Comparison of ENCODE assay signal across 8 mouse cellular contexts in genomic region chr6:134829786-134830700, GRCm38 (mm10). TPM values are rescaled to one million over a fixed set of nuclear protein-coding genes. Genes with fewer than 3 reads are reported as not detected.
DNase-seq lines count a peak whose midpoint lies in the region; ATAC-seq and TF ChIP-seq lines count a peak whose summit lies in the region.

Gene Crebl2 (plus strand): TSS chr6:134830154.

- H3K27me3 ChIP-seq in MEL (ENCODE audit: control insufficient read depth in 1 of 2, insufficient read depth in 2 of 2, low read length in 2 of 2), result no peaks in the 10 kb centered on the region
- H3K27me3 ChIP-seq in cerebellum, adult 2 months (ENCODE audit: control insufficient read depth, insufficient read depth, low read length), result no peaks in the 10 kb centered on the region
- H3K27me3 ChIP-seq in forebrain, postnatal 0 days (ENCODE audit: insufficient read depth, low read length), result no peaks in the 10 kb centered on the region
- H3K27me3 ChIP-seq in lung, embryonic 15.5 days, result no peaks in the 10 kb centered on the region

- H3K79me2 ChIP-seq in MEL (ENCODE audit: control insufficient read depth, insufficient read depth, low read length, poor library complexity), result peaks cover 2% of the 10 kb centered on the region; the same call in 1 of the 2 replicates

- peaks cover 0 to 4% of the 10 kb centered on the region in 2 experiments; a peak in 2 of 4 replicates for H3K36me3 ChIP-seq in MEL (ENCODE audit: control insufficient read depth in 1 of 2, insufficient read depth in 2 of 2, low read length in 2 of 2)
- no peaks in the 10 kb centered on the region for H3K36me3 ChIP-seq in forebrain, postnatal 0 days (ENCODE audit: insufficient read depth)
- H3K36me3 ChIP-seq in lung, embryonic 15.5 days, result no peaks in the 10 kb centered on the region

- ATAC-seq in forebrain, postnatal 0 days, result peak; percentile 98
- ATAC-seq in lung, embryonic 15.5 days (ENCODE audit: borderline replicate concordance, extremely low read depth, low FRiP score, low TSS enrichment), result peak; percentile 97

- peak within 1 kb of the TSS; percentile 78 for H3K27ac ChIP-seq in MEL (ENCODE audit: control insufficient read depth, low read depth, low read length)
- peak within 1 kb of the TSS; percentile 78 for H3K27ac ChIP-seq in cerebellum, adult 2 months (ENCODE audit: insufficient read depth, low read length)
- peak within 1 kb of the TSS; percentile 84 for H3K27ac ChIP-seq in forebrain, postnatal 0 days (ENCODE audit: low read depth, low read length)
- peak within 1 kb of the TSS; percentile 93 for H3K27ac ChIP-seq in lung, embryonic 15.5 days

- peak within 1 kb of the TSS; percentile 81 for H3K9ac ChIP-seq in MEL (ENCODE audit: control insufficient read depth, low read depth, low read length, poor library complexity, severe bottlenecking)
- H3K9ac ChIP-seq in forebrain, postnatal 0 days, result peak within 1 kb of the TSS; percentile 88
- H3K9ac ChIP-seq in lung, embryonic 15.5 days, result peak within 1 kb of the TSS; percentile 48

- 0 out of 4 replicates have a peak, but pooled peaks of 1 of the 2 experiments have one; percentile 15 for TF ChIP-seq EP300 in MEL (IDR thresholded peaks at IDR 0.05; ENCODE audit: low read depth in 1 of 2, low read length in 2 of 2)

- TF ChIP-seq POLR2A in MEL (IDR thresholded peaks at IDR 0.05; ENCODE audit: control insufficient read depth in 1 of 2, insufficient read depth in 1 of 2, low read depth in 1 of 2, low read length in 2 of 2, poor library complexity in 1 of 2), result peak; percentile 41 to 59
- peak; percentile 55; the same call in 1 of the 2 replicates for TF ChIP-seq POLR2A in cerebellum, adult 2 months (IDR thresholded peaks at IDR 0.05; ENCODE audit: borderline replicate concordance, insufficient read depth, low read length)

- no peak for TF ChIP-seq RAD21 in MEL (IDR thresholded peaks at IDR 0.05; ENCODE audit: low read depth, low read length)

- H3K9me3 ChIP-seq in MEL (replicated peaks; ENCODE audit: insufficient read depth, low read length), result no peaks in the 10 kb centered on the region
- no peaks in the 10 kb centered on the region for H3K9me3 ChIP-seq in forebrain, postnatal 0 days (ENCODE audit: low read length)
- no peaks in the 10 kb centered on the region for H3K9me3 ChIP-seq in lung, embryonic 15.5 days

- no peak for TF ChIP-seq CTCF in MEL (IDR thresholded peaks at IDR 0.05 in 2 of 3, conservative IDR thresholded peaks at IDR 0.05 in 1 of 3; ENCODE audit: control insufficient read depth in 1 of 3, insufficient read depth in 1 of 3, low read depth in 2 of 3, low read length in 3 of 3, poor library complexity in 1 of 3, severe bottlenecking in 1 of 3)
- no peak for TF ChIP-seq CTCF in cerebellum, adult 2 months (IDR thresholded peaks at IDR 0.05; ENCODE audit: borderline replicate concordance, insufficient read depth, low read depth, low read length)
- peak; percentile 32 for TF ChIP-seq CTCF in forebrain, postnatal 0 days (IDR thresholded peaks at IDR 0.05; ENCODE audit: low read depth)

- whole genome bisulfite sequencing in cerebellum, adult 2 months, result under 1% methylated on average over 58 of the region's 58 CpGs
- 2% methylated on average over 57 of the region's 58 CpGs for WGBS in forebrain, postnatal 0 days
- WGBS in lung, embryonic 15.5 days, result under 1% methylated on average over 46 of the region's 58 CpGs

- peak; percentile 99 for DNase-seq in MEL (ENCODE audit: low read depth, low spot score)
- DNase-seq in cerebellum, adult 2 months, result peak; percentile 100
- DNase-seq in forebrain, postnatal 0 days, result peak; percentile 98
- peak; percentile 100 for DNase-seq in heart, postnatal 4 days
- DNase-seq in layer of hippocampus, adult 8-10 months (ENCODE audit: low spot score in 2 of 2), result peak; percentile 99 to 100
- DNase-seq in ovary, adult 18-20 months (ENCODE audit: low spot score), result peak; percentile 98
- peak; percentile 97 for DNase-seq in thymus, postnatal 0 days (ENCODE audit: low spot score)

- peak within 1 kb of the TSS; percentile 68 for H3K4me2 ChIP-seq in forebrain, postnatal 0 days (ENCODE audit: low read depth)
- peak within 1 kb of the TSS; percentile 78 for H3K4me2 ChIP-seq in lung, embryonic 15.5 days

- peaks cover 0 to 2% of the 10 kb centered on the region in 2 experiments; a peak in 1 of 4 replicates for H3K4me1 ChIP-seq in MEL (ENCODE audit: control insufficient read depth in 1 of 2, insufficient read depth in 2 of 2, low read length in 2 of 2)
- H3K4me1 ChIP-seq in cerebellum, adult 2 months (ENCODE audit: control insufficient read depth, insufficient read depth, low read length), result no peaks in the 10 kb centered on the region; the same call in 1 of the 2 replicates
- H3K4me1 ChIP-seq in forebrain, postnatal 0 days (ENCODE audit: insufficient read depth), result no peaks in the 10 kb centered on the region; the same call in 1 of the 2 replicates
- H3K4me1 ChIP-seq in lung, embryonic 15.5 days, result peaks cover 33% of the 10 kb centered on the region

- H3K4me3 ChIP-seq in MEL (ENCODE audit: control insufficient read depth in 1 of 2, insufficient read depth in 1 of 2, low read depth in 2 of 2, low read length in 2 of 2), result peak within 1 kb of the TSS; percentile 75 to 78
- peak within 1 kb of the TSS; percentile 85 for H3K4me3 ChIP-seq in cerebellum, adult 2 months (replicated peaks; ENCODE audit: insufficient read depth, low read depth, low read length)
- H3K4me3 ChIP-seq in forebrain, postnatal 0 days (ENCODE audit: low read depth, low read length), result peak within 1 kb of the TSS; percentile 87
- peak within 1 kb of the TSS; percentile 66 for H3K4me3 ChIP-seq in lung, embryonic 15.5 days

TF ChIP-seq in MEL, 35 proteins besides CTCF, POLR2A, EP300 and RAD21 (continues in another document):
- TF ChIP-seq ZNF384 (IDR thresholded peaks at IDR 0.05; ENCODE audit: low read depth, low read length) (peak; percentile 51), ETS1 (IDR thresholded peaks at IDR 0.05; ENCODE audit: low read depth, low read length) (peak; percentile 76), BHLHE40 (IDR thresholded peaks at IDR 0.05; ENCODE audit: borderline replicate concordance, low read depth, low read length) (peak; percentile 35; the same call in 1 of the 2 replicates), HCFC1 (IDR thresholded peaks at IDR 0.05; ENCODE audit: low read depth, low read length) (peak; percentile 100), RCOR1 (IDR thresholded peaks at IDR 0.05; ENCODE audit: low read depth, low read length) (no peak), NELFE (IDR thresholded peaks at IDR 0.05; ENCODE audit: low read depth, low read length) (peak; percentile 60), MYC (IDR thresholded peaks at IDR 0.05; ENCODE audit: low read depth, low read length) (0 out of 2 replicates have a peak, but pooled peaks have one; percentile 29), MAFK (IDR thresholded peaks at IDR 0.05; ENCODE audit: borderline replicate concordance, low read depth, low read length) (no peak), GATA1 (IDR thresholded peaks at IDR 0.05; ENCODE audit: low read depth, low read length) (no peak), CHD2 (IDR thresholded peaks at IDR 0.05; ENCODE audit: low read length) (peak; percentile 58), MEF2A (IDR thresholded peaks at IDR 0.05; ENCODE audit: extremely low read depth, insufficient replicate concordance, low read depth, low read length, poor library complexity, severe bottlenecking) (no peak), MAZ (IDR thresholded peaks at IDR 0.05; ENCODE audit: low read depth, low read length) (peak; percentile 98), ZMIZ1 (IDR thresholded peaks at IDR 0.05; ENCODE audit: low read depth, low read length) (peak; percentile 63), ELF1 (IDR thresholded peaks at IDR 0.05; ENCODE audit: low read depth, low read length) (peak; percentile 93), JUND (IDR thresholded peaks at IDR 0.05; ENCODE audit: low read depth, low read length) (no peak), MAX (IDR thresholded peaks at IDR 0.05; ENCODE audit: low read length) (peak; percentile 54; the same call in 1 of the 2 replicates), MYB (IDR thresholded peaks at IDR 0.05; ENCODE audit: low read depth, low read length) (peak; percentile 38; the same call in 1 of the 2 replicates), GABPA (IDR thresholded peaks at IDR 0.05; ENCODE audit: low read depth, low read length) (no peak; the same call in 1 of the 2 replicates), SMC3 (IDR thresholded peaks at IDR 0.05; ENCODE audit: low read depth, low read length) (no peak), MXI1 (IDR thresholded peaks at IDR 0.05; ENCODE audit: low read depth, low read length) (peak; percentile 86), USF2 (IDR thresholded peaks at IDR 0.05; ENCODE audit: borderline replicate concordance in 1 of 2, insufficient read depth in 1 of 2, low read depth in 1 of 2, low read length in 2 of 2) (no peak), SIN3A (IDR thresholded peaks at IDR 0.05; ENCODE audit: low read length) (peak; percentile 98), NRF1 (IDR thresholded peaks at IDR 0.05; ENCODE audit: insufficient read depth, low read depth, low read length, poor library complexity, severe bottlenecking) (0 out of 2 replicates have a peak, but pooled peaks have one; percentile 42), USF1 (IDR thresholded peaks at IDR 0.05; ENCODE audit: low read depth, low read length) (peak; percentile 57), POLR2AphosphoS2 (IDR thresholded peaks at IDR 0.05; ENCODE audit: low read length) (peak; percentile 54; the same call in 1 of the 2 replicates), TBP (IDR thresholded peaks at IDR 0.05; ENCODE audit: low read depth, low read length) (peak; percentile 68), TCF12 (IDR thresholded peaks at IDR 0.05; ENCODE audit: low read depth, low read length) (peak; percentile 68), CHD1 (IDR thresholded peaks at IDR 0.05; ENCODE audit: low read depth, low read length) (no peak), E2F4 (IDR thresholded peaks at IDR 0.05; ENCODE audit: borderline replicate concordance, low read depth, low read length) (0 out of 2 replicates have a peak, but pooled peaks have one; percentile 6)

RNA-seq across cellular contexts. Expression of gene Crebl2, which starts in this region (rescaled TPM):
- 1.5 and 2.1 TPM in 2 replicates for total RNA-seq in MEL (2012; rRNA removed)
- 1 to 10 TPM in 1 of 2 experiments, not detected in 1; 3.7 TPM for polyA plus RNA-seq in MEL (2012; ENCODE audit: insufficient read depth in 1 of 2, insufficient read length in 2 of 2, low read depth in 1 of 2, low replicate concordance in 2 of 2, missing spikeins in 1 of 2)
- polyA plus RNA-seq in cerebellum, adult 2 months (2012; rRNA removed), result 42.3 and 47.6 TPM in 2 replicates
- 5.2 and 7.9 TPM in 2 replicates for total RNA-seq in forebrain, postnatal 0 days (2014; rRNA removed)
- polyA plus RNA-seq in forebrain, postnatal 0 days (2015; fragmentation: Nextera tagmentation; extraction: Ambion mirVana), result 1.6 and 2.6 TPM in 2 replicates
- 1 to 10 TPM; 2.4 to 2.8 TPM for total RNA-seq in heart, postnatal 4 days (2021)
- total RNA-seq in layer of hippocampus, adult 8-10 months (2022), result 10 to 100 TPM; 37.8 to 51.0 (median 44.1) TPM
- 2.0 and 2.6 TPM in 2 replicates for polyA plus RNA-seq in lung, embryonic 15.5 days (2015; fragmentation: Nextera tagmentation; extraction: Ambion mirVana)
- polyA plus RNA-seq in thymus, postnatal 0 days (2015; fragmentation: Nextera tagmentation; extraction: Ambion mirVana), result 4.9 and 5.5 TPM in 2 replicates

Comparison
In these comparisons a context has a peak if more than half of its experiments do, and no peak if none do; other contexts are left out.
1. Peak in every context shown above with its lines: DNase-seq, ATAC-seq, H3K4me3 ChIP-seq and H3K27ac ChIP-seq.